Mouse (Mus musculus): ENCODE data around the gene Tnfrsf9.

- TF ChIP-seq GATA1 (IDR thresholded peaks at IDR 0.05; ENCODE audit: low read length) (no peak), TAL1 (IDR thresholded peaks at IDR 0.05; ENCODE audit: low read length) (no peak)
Observed at GRCm38 (mm10) chr4:150909451-150910156, 4.8 kb upstream of the Tnfrsf9 start.
